Mouse (Mus musculus) liver, embryonic 16.5 days (tissue): ENCODE data around the gene Crxos. TPM values are rescaled to one million over a fixed set of nuclear protein-coding genes. Genes with fewer than 3 reads are reported as not detected.

Experiments used
- ATAC-seq: fragments of 200-750 bp; cut with Nextera tagmentation; 2 replicates; pipeline ENCODE4 v1.8.0; 2017; ENCODE audit warnings: low read depth, mild to moderate bottlenecking, moderate number of reproducible peaks, moderate library complexity
- H3K27ac ChIP-seq: fragments of 300-500 bp; sonication (generic); 2 replicates; pipeline ENCODE4 v1.5.1; 2014; ENCODE audit warnings: mild to moderate bottlenecking, low read length
- H3K27me3 ChIP-seq: fragments of 300-500 bp; sonication (generic); 2 replicates; pipeline ENCODE4 v1.6.1; 2014; ENCODE audit warnings: low read depth, low read length, mixed read lengths; ENCODE audit not compliant: control insufficient read depth, insufficient read depth
- H3K36me3 ChIP-seq: fragments of 300-500 bp; sonication (generic); 2 replicates; pipeline ENCODE4 v1.6.1; 2014; ENCODE audit warnings: mild to moderate bottlenecking; ENCODE audit not compliant: control insufficient read depth, insufficient read depth
- H3K4me1 ChIP-seq: fragments of 300-500 bp; sonication (generic); 2 replicates; pipeline ENCODE4 v1.6.1; 2014; ENCODE audit warnings: low read depth, low read length, mixed read lengths; ENCODE audit not compliant: control insufficient read depth
- H3K4me2 ChIP-seq: fragments of 300-500 bp; sonication (generic); 2 replicates; pipeline ENCODE4 v1.6.1; 2014; ENCODE audit warnings: low read depth, low read length, mixed read lengths
- H3K4me3 ChIP-seq: fragments of 300-500 bp; sonication (generic); 2 replicates; pipeline ENCODE4 v1.5.1; 2014; ENCODE audit warnings: low read depth, mild to moderate bottlenecking, low read length
- H3K9ac ChIP-seq: fragments of 300-500 bp; sonication (generic); 2 replicates; pipeline ENCODE4 v1.6.1; 2014; ENCODE audit warnings: low read depth, low read length
- H3K9me3 ChIP-seq: fragments of 300-500 bp; sonication (generic); replicated peaks from 2 replicates; pipeline ENCODE4 v1.6.1; 2016; ENCODE audit warnings: low read length; ENCODE audit not compliant: control insufficient read depth
- WGBS: fragments of 180-500 bp; shearing (Covaris S2); extraction: QIAGEN DNeasy Blood & Tissue Kit; methylation state at CpG from one replicate; pipeline ENCODE4 v1.1.7; 2014; ENCODE audit not compliant: insufficient replicate concordance; 5-methylcytosine and 5-hydroxymethylcytosine counted together
- polyA plus RNA-seq: library from polyadenylated mRNA; unstranded; fragments of >200 nt; fragmentation: Nextera tagmentation; extraction: Ambion mirVana; gene quantifications from 2 replicates; pipeline ENCODE4 v1.2.1, GENCODE M21; 2015

The Crxos gene
- polyA plus RNA-seq, 1 experiment from 2014 or later: not detected

GRCm38 (mm10) chr7:15931635-15932034 lies 49.2 kb downstream of the Crxos start:
- no peaks in the 10 kb centered on the region for H3K9me3 ChIP-seq
- no peak overlapping the region for H3K9ac ChIP-seq
- H3K27me3 ChIP-seq: peaks cover 5% of the 10 kb centered on the region; the same call in 1 of the 2 replicates
- H3K27ac ChIP-seq: no peak overlapping the region
- WGBS: 51% methylated on average over 3 of the region's 3 CpGs
- peaks cover 3% of the 10 kb centered on the region for H3K4me1 ChIP-seq
- no peaks in the 10 kb centered on the region for H3K36me3 ChIP-seq
- no peak for ATAC-seq
- H3K4me2 ChIP-seq: no peak overlapping the region
- no peak overlapping the region for H3K4me3 ChIP-seq

DNA sequence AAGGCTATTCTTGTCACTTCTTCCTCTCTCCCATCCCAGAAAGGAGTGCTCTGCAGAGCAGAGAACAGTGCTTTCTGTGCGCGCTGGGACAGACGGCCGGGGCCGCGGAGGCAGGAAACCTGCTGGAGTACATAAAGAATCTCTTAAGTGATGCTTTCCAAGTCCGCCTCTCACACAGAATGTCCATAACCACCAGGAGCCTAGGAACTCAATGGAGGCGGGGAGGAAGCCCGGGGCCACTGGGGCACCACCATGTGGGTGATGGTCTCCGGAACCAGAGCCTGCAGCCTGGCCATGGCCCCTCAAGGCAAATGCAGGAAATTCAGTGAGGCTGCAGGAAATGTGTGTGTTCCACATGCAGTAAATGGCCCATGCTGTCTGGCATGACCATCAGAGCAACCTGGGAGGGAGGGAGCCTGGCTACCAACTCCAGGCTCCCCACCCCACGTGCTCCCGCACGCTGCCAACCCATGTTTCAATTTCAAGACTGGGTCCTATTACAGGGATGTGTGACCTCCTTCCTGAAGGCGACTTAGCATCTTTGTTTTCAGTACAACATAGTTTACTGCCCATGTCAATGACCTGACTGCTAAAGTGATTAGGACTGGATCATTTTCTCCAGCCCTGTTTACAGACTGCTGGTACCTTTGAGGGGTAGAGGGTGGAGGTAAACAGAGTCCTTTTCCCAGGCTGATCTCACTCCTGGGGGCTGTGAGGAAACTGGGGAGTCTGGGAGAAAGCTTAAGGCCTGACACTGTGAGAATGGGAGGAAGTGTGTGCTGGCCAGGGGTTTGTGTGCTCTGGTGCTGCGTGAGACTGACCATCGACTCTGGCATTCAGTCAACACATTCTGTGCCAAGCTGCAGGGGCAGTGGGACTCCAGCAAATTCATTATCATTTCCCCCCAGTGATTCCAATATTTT lies 51.3 kb downstream of the Crxos start:
- H3K4me3 ChIP-seq: no peak overlapping the region
- peaks cover 18% of the 10 kb centered on the region for H3K36me3 ChIP-seq
- ATAC-seq: no peak
- H3K27me3 ChIP-seq: peaks cover 5% of the 10 kb centered on the region; the same call in 1 of the 2 replicates
- H3K27ac ChIP-seq: no peak overlapping the region
- no peaks in the 10 kb centered on the region for H3K9me3 ChIP-seq
- H3K9ac ChIP-seq: no peak overlapping the region
- H3K4me2 ChIP-seq: no peak overlapping the region
- H3K4me1 ChIP-seq: peaks cover 3% of the 10 kb centered on the region
- WGBS: 28% methylated on average over 16 of the region's 16 CpGs

DNA sequence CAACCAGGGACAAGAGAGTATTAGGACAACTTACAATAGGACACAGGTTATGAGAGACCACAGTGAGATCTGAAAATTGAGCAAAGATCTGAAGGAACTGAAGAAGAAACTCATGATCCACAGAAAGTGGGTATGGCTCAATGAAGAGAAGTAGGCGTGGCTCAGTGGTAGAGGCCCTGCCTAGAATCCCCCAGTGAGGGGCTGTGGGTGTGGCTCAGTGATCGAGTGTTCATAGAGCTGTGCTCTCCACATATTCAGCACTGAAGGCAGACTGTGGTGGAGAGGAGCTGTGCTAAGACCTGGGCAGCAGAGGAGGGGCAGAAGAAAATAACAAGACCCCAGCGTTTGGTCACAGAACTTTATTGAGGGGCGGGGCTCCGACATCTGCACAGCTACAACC lies 55.1 kb downstream of the Crxos start:
- Histone ChIP-seq H3K9ac (no peak overlapping the region), H3K27ac (no peak overlapping the region), H3K4me1 (no peaks in the 10 kb centered on the region), H3K36me3 (peaks cover 53% of the 10 kb centered on the region), H3K27me3 (peaks cover 5% of the 10 kb centered on the region; the same call in 1 of the 2 replicates), H3K9me3 (no peaks in the 10 kb centered on the region), H3K4me3 (no peak overlapping the region), H3K4me2 (no peak overlapping the region)
- 67% methylated on average over 5 of the region's 5 CpGs for WGBS
- no peak for ATAC-seq

GRCm38 (mm10) chr7:15938621-15939020 lies 56.2 kb downstream of the Crxos start:
- no peak overlapping the region for H3K27ac ChIP-seq
- no peak overlapping the region for H3K4me2 ChIP-seq
- H3K9me3 ChIP-seq: no peaks in the 10 kb centered on the region
- no peaks in the 10 kb centered on the region for H3K4me1 ChIP-seq
- no peak overlapping the region for H3K4me3 ChIP-seq
- H3K36me3 ChIP-seq: peaks cover 59% of the 10 kb centered on the region
- WGBS: 82% methylated on average over 3 of the region's 3 CpGs
- H3K9ac ChIP-seq: no peak overlapping the region
- peaks cover 2% of the 10 kb centered on the region; the same call in 1 of the 2 replicates for H3K27me3 ChIP-seq
- no peak for ATAC-seq

- peak overlapping the region; percentile 67; the same call in 1 of the 2 replicates for H3K4me2 ChIP-seq
- H3K4me3 ChIP-seq: no peak overlapping the region
- no peaks in the 10 kb centered on the region for H3K27me3 ChIP-seq
- no peak overlapping the region for H3K27ac ChIP-seq
- H3K36me3 ChIP-seq: peaks cover 43% of the 10 kb centered on the region
- WGBS: 92% methylated on average over 1 of the region's 1 CpGs
- peaks cover 36% of the 10 kb centered on the region for H3K4me1 ChIP-seq
- no peak overlapping the region for H3K9ac ChIP-seq
- ATAC-seq: no peak
- no peaks in the 10 kb centered on the region for H3K9me3 ChIP-seq
Measured at GRCm38 (mm10) chr7:15944311-15944710, 61.9 kb downstream of the Crxos start.

- Histone ChIP-seq H3K36me3 (peaks cover 34% of the 10 kb centered on the region), H3K9ac (peak overlapping the region; percentile 85), H3K4me3 (peak overlapping the region; percentile 85), H3K4me2 (peak overlapping the region; percentile 67), H3K27ac (peak overlapping the region; percentile 94; the same call in 1 of the 2 replicates), H3K9me3 (no peaks in the 10 kb centered on the region), H3K27me3 (no peaks in the 10 kb centered on the region), H3K4me1 (peaks cover 37% of the 10 kb centered on the region)
- WGBS: 2% methylated on average over 8 of the region's 8 CpGs
- ATAC-seq: no peak
Measured at GRCm38 (mm10) chr7:15945211-15945610, 62.8 kb downstream of the Crxos start.

- WGBS: 2% methylated on average over 59 of the region's 59 CpGs
- Histone ChIP-seq H3K27me3 (peaks cover 2% of the 10 kb centered on the region; the same call in 1 of the 2 replicates), H3K27ac (peak within 1 kb of the TSS; percentile 94), H3K36me3 (peaks cover 28% of the 10 kb centered on the region), H3K4me1 (peaks cover 43% of the 10 kb centered on the region), H3K9me3 (no peaks in the 10 kb centered on the region), H3K4me3 (peak within 1 kb of the TSS; percentile 85), H3K4me2 (peak within 1 kb of the TSS; percentile 67), H3K9ac (peak within 1 kb of the TSS; percentile 85)
- ATAC-seq: peak; percentile 90
Measured at GRCm38 (mm10) chr7:15945721-15946536, 63.5 kb downstream of the Crxos start, which contains the start of gene Nop53. Gene Nop53, minus strand, starts transcription at chr7:15946074.

DNA sequence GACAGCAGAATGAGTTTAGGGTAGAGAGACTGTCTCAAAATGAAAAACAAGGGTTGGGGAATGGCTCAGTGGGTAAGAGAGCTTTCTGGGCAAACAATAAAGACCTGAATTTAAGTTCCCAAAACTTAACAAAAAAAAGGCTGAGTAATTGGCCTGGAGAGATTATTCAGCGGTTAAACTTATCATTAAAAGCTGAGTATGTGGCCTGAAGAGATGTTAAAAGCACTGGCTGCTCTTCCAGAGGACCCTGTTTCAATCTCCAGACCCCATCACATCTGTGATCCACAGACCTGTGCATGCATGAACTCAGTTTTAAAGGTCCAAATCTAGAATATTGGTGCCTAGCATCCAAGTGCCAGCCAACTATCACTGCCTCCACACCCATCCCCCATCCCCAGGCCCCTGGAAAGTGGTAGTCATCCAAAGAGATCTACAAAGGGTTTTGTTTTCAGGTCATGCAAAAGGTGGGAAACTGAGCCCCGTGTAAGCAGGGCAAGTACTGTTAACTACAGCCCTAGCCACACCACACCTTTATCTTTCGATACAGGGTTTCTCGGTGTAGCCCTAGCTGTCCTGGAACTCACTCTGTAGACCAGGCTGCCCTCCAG lies 65.3 kb downstream of the Crxos start:
- ATAC-seq: no peak
- peak overlapping the region; percentile 65 for H3K4me2 ChIP-seq

More for the DNA sequence above, 65.3 kb downstream of the Crxos start:
- no peak overlapping the region; the same call in 1 of the 2 replicates for H3K9ac ChIP-seq
- H3K27ac ChIP-seq: peak overlapping the region; percentile 65
- H3K4me1 ChIP-seq: peaks cover 57% of the 10 kb centered on the region
- peaks cover 11% of the 10 kb centered on the region for H3K36me3 ChIP-seq
- no peak overlapping the region for H3K4me3 ChIP-seq
- H3K9me3 ChIP-seq: no peaks in the 10 kb centered on the region
- 21% methylated on average over 4 of the region's 4 CpGs for WGBS
- peaks cover 3% of the 10 kb centered on the region; the same call in 1 of the 2 replicates for H3K27me3 ChIP-seq
